Mouse (Mus musculus) stomach, postnatal 0 days (tissue): ENCODE data around the gene Tmem253. TPM values are rescaled to one million over a fixed set of nuclear protein-coding genes. Genes with fewer than 3 reads are reported as not detected.

ENCODE experiments used
- ATAC-seq: fragments of 200-750 bp; cut with Nextera tagmentation; 2 replicates; pipeline ENCODE4 v1.8.0; 2017; ENCODE audit not compliant: low FRiP score, low TSS enrichment
- DNase-seq: peaks from one replicate; pipeline ENCODE4 v3.0.0-alpha.2; 2016; ENCODE audit warnings: low spot score
- H3K27ac ChIP-seq: fragments of 300-500 bp; sonication (generic); replicated peaks from 2 replicates; pipeline ENCODE4 v1.5.1; 2014; ENCODE audit warnings: mild to moderate bottlenecking, control low read depth
- H3K27me3 ChIP-seq: fragments of 300-500 bp; sonication (generic); 2 replicates; pipeline ENCODE4 v1.6.1; 2014; ENCODE audit warnings: low read length; ENCODE audit not compliant: control insufficient read depth, insufficient read depth
- H3K36me3 ChIP-seq: fragments of 300-500 bp; sonication (generic); 2 replicates; pipeline ENCODE4 v1.6.1; 2014; ENCODE audit warnings: low read length, mixed read lengths; ENCODE audit not compliant: control insufficient read depth, insufficient read depth
- H3K4me1 ChIP-seq: fragments of 300-500 bp; sonication (generic); replicated peaks from 2 replicates; pipeline ENCODE4 v1.6.1; 2014; ENCODE audit warnings: antibody characterized with exemption; ENCODE audit not compliant: control insufficient read depth, insufficient read depth
- H3K4me2 ChIP-seq: fragments of 300-500 bp; sonication (generic); replicated peaks from 2 replicates; pipeline ENCODE4 v1.6.1; 2014; ENCODE audit warnings: low read depth, mild to moderate bottlenecking, control low read depth, moderate library complexity
- H3K4me3 ChIP-seq: fragments of 300-500 bp; sonication (generic); 2 replicates; pipeline ENCODE4 v1.5.1; 2014; ENCODE audit warnings: low read depth, low read length, control low read depth
- H3K9ac ChIP-seq: fragments of 300-500 bp; sonication (generic); 2 replicates; pipeline ENCODE4 v1.6.1; 2014; ENCODE audit warnings: mild to moderate bottlenecking, low read length, control low read depth, mixed read lengths
- H3K9me3 ChIP-seq: fragments of 300-500 bp; sonication (generic); 2 replicates; pipeline ENCODE4 v1.6.1; 2016; ENCODE audit warnings: low read length; ENCODE audit not compliant: control insufficient read depth
- CTCF ChIP-seq: IDR thresholded peaks from 2 replicates; pipeline ENCODE4 v1.5.1; 2016; ENCODE audit warnings: antibody characterized with exemption, low read depth, mild to moderate bottlenecking, moderate library complexity
- EP300 ChIP-seq: optimal IDR thresholded peaks from 2 replicates; pipeline ENCODE3; 2016; ENCODE audit warnings: antibody characterized with exemption
- WGBS: fragments of 180-500 bp; shearing (Covaris S2); extraction: QIAGEN DNeasy Blood & Tissue Kit; methylation state at CpG from one replicate; pipeline ENCODE4 v1.1.7; 2014; 5-methylcytosine and 5-hydroxymethylcytosine counted together
- polyA plus RNA-seq: library from polyadenylated mRNA; unstranded; fragments of >200 nt; fragmentation: Nextera tagmentation; extraction: Ambion mirVana; gene quantifications from 2 replicates; pipeline ENCODE4 v1.2.1, GENCODE M21; 2015

Tmem253 gene
- polyA plus RNA-seq, 1 experiment from 2014 or later, result 4.9 TPM

GRCm38 (mm10) chr14:52061798-52062197, 46.3 kb downstream of the Tmem253 start:
- Histone ChIP-seq H3K9ac (no peak overlapping the region), H3K9me3 (no peaks in the 10 kb centered on the region), H3K4me1 (no peaks in the 10 kb centered on the region), H3K4me2 (no peak overlapping the region), H3K4me3 (no peak overlapping the region), H3K36me3 (no peaks in the 10 kb centered on the region), H3K27me3 (no peaks in the 10 kb centered on the region), H3K27ac (no peak overlapping the region)
- DNase-seq (no peak), ATAC-seq (no peak)
- 85% methylated on average over 8 of the region's 8 CpGs for WGBS
- no peak for TF ChIP-seq CTCF
- TF ChIP-seq EP300, result no peak

DNA sequence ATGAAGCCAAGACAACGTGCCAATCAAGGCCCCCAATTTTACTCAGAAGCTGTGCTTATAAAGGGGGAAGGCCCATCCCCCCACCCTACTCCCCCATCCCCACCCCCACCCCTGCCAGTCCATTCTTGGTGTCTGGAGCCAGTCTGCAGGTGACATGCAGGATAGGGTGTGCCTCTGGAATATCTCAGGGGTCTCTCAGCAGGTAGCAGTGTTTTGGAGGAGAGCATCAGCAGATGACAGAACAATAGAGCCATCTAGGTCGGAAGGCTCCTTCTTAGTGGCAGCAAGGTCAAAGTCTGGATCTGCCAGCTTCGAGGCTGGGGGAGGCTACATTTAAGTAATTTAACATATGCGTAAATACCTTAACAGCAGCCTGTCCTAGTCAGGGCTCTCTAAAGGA, 50.7 kb downstream of the Tmem253 start:
- H3K4me1 ChIP-seq, result no peaks in the 10 kb centered on the region
- H3K27ac ChIP-seq, result no peak overlapping the region
- H3K36me3 ChIP-seq, result no peaks in the 10 kb centered on the region
- H3K4me3 ChIP-seq, result no peak overlapping the region
- TF ChIP-seq EP300 (no peak), CTCF (no peak)
- DNase-seq, result no peak
- H3K27me3 ChIP-seq, result no peaks in the 10 kb centered on the region
- H3K4me2 ChIP-seq, result no peak overlapping the region
- H3K9ac ChIP-seq, result no peak overlapping the region
- no peak for ATAC-seq
- WGBS, result 44% methylated on average over 4 of the region's 4 CpGs
- no peaks in the 10 kb centered on the region for H3K9me3 ChIP-seq

Other genes with a start within 250 kb of the Tmem253 start
- not detected in 2 replicates for gene Ang4, start 242.1 kb upstream of the Tmem253 start, polyA plus RNA-seq
- not detected in 2 replicates for gene AY358078, start 215.6 kb upstream of the Tmem253 start, polyA plus RNA-seq
- not detected in 2 replicates for gene Ear6, start 162.0 kb upstream of the Tmem253 start, polyA plus RNA-seq
- gene Mettl17, start 130.8 kb upstream of the Tmem253 start, polyA plus RNA-seq, result 22.7 and 24.0 TPM in 2 replicates
- 1.1 and 1.4 TPM in 2 replicates for gene Slc39a2, start 122.8 kb upstream of the Tmem253 start, polyA plus RNA-seq
- gene Ndrg2, start 101.5 kb upstream of the Tmem253 start, polyA plus RNA-seq, result 71.6 and 79.4 TPM in 2 replicates
- not detected in 2 replicates for gene Tppp2, start 97.2 kb upstream of the Tmem253 start, polyA plus RNA-seq
- 0.07 TPM in 1 of 2 replicates, not detected in the other for gene Rnase13, start 92.9 kb upstream of the Tmem253 start, polyA plus RNA-seq
- gene Arhgef40, start 30.9 kb upstream of the Tmem253 start, polyA plus RNA-seq, result 32.9 and 36.4 TPM in 2 replicates
- gene Zfp219, start 5.1 kb downstream of the Tmem253 start, polyA plus RNA-seq, result 18.1 and 18.5 TPM in 2 replicates
- gene Olfr221, start 26.8 kb downstream of the Tmem253 start, polyA plus RNA-seq, result not detected in 2 replicates
- 162 and 167 TPM in 2 replicates for gene Hnrnpc, start 88.4 kb downstream of the Tmem253 start, polyA plus RNA-seq
- 29.4 and 29.8 TPM in 2 replicates for gene Rpgrip1, start 95.0 kb downstream of the Tmem253 start, polyA plus RNA-seq
- gene Supt16, start 181.8 kb downstream of the Tmem253 start, polyA plus RNA-seq, result 15.2 and 20.0 TPM in 2 replicates
- 12.6 and 14.2 TPM in 2 replicates for gene Chd8, start 242.1 kb downstream of the Tmem253 start, polyA plus RNA-seq